Mouse (Mus musculus): ENCODE measurements around the gene Naa20. TPM values are rescaled to one million over a fixed set of nuclear protein-coding genes. Genes with fewer than 3 reads are reported as not detected.

Naa20 gene
- polyA plus RNA-seq (2015; fragmentation: Nextera tagmentation; extraction: Ambion mirVana) = 137 TPM in 2 replicates

GRCm38 (mm10) chr2:145901861-145902260, at the start of gene Naa20:
TSS of gene Naa20 (plus strand) at chr2:145902099.
- Histone ChIP-seq H3K9me3 (ENCODE audit: control insufficient read depth, low read length) (no peaks in the 10 kb centered on the region), H3K4me3 (ENCODE audit: low read length) (peak within 1 kb of the TSS; percentile 95), H3K27me3 (replicated peaks; ENCODE audit: control insufficient read depth, insufficient read depth, low read length) (no peaks in the 10 kb centered on the region), H3K27ac (ENCODE audit: low read length) (no peak within 1 kb of the TSS), H3K4me2 (ENCODE audit: low read depth, low read length) (peak within 1 kb of the TSS; percentile 35), H3K36me3 (ENCODE audit: control insufficient read depth, insufficient read depth, low read length) (no peaks in the 10 kb centered on the region), H3K4me1 (ENCODE audit: control insufficient read depth, insufficient read depth, low read length) (peaks cover 15% of the 10 kb centered on the region), H3K9ac (ENCODE audit: low read depth, low read length) (no peak within 1 kb of the TSS)
- WGBS = 85% methylated on average over 6 of the region's 6 CpGs
- no peak for ATAC-seq

GRCm38 (mm10) chr2:145855831-145856230, 46.1 kb upstream of the Naa20 start:
- no peak overlapping the region for H3K9ac ChIP-seq (ENCODE audit: low read depth, low read length)
- ATAC-seq = no peak
- H3K4me2 ChIP-seq (ENCODE audit: low read depth, low read length) = no peak overlapping the region
- H3K36me3 ChIP-seq (ENCODE audit: control insufficient read depth, insufficient read depth, low read length) = no peaks in the 10 kb centered on the region
- H3K27ac ChIP-seq (ENCODE audit: low read length) = no peak overlapping the region; the same call in 1 of the 2 replicates
- 78% methylated on average over 9 of the region's 9 CpGs for WGBS
- H3K4me1 ChIP-seq (ENCODE audit: control insufficient read depth, insufficient read depth, low read length) = peaks cover 29% of the 10 kb centered on the region
- no peaks in the 10 kb centered on the region for H3K27me3 ChIP-seq (replicated peaks; ENCODE audit: control insufficient read depth, insufficient read depth, low read length)
- H3K4me3 ChIP-seq (ENCODE audit: low read length) = no peak overlapping the region
- no peaks in the 10 kb centered on the region for H3K9me3 ChIP-seq (ENCODE audit: control insufficient read depth, low read length)

- Histone ChIP-seq H3K9me3 (ENCODE audit: control insufficient read depth, low read length) (no peaks in the 10 kb centered on the region), H3K36me3 (ENCODE audit: control insufficient read depth, insufficient read depth, low read length) (no peaks in the 10 kb centered on the region), H3K27me3 (replicated peaks; ENCODE audit: control insufficient read depth, insufficient read depth, low read length) (no peaks in the 10 kb centered on the region), H3K4me1 (ENCODE audit: control insufficient read depth, insufficient read depth, low read length) (peaks cover 36% of the 10 kb centered on the region), H3K4me3 (ENCODE audit: low read length) (no peak overlapping the region), H3K27ac (ENCODE audit: low read length) (no peak overlapping the region), H3K4me2 (ENCODE audit: low read depth, low read length) (no peak overlapping the region), H3K9ac (ENCODE audit: low read depth, low read length) (no peak overlapping the region)
- 62% methylated on average over 8 of the region's 8 CpGs for WGBS
- no peak for ATAC-seq
Measured at GRCm38 (mm10) chr2:145857864-145858263, 44.0 kb upstream of the Naa20 start.

GRCm38 (mm10) chr2:145859442-145859931, 42.4 kb upstream of the Naa20 start:
- ATAC-seq = peak; percentile 43
- Histone ChIP-seq H3K9ac (ENCODE audit: low read depth, low read length) (peak overlapping the region; percentile 73), H3K4me2 (ENCODE audit: low read depth, low read length) (peak overlapping the region; percentile 70), H3K9me3 (ENCODE audit: control insufficient read depth, low read length) (no peaks in the 10 kb centered on the region), H3K36me3 (ENCODE audit: control insufficient read depth, insufficient read depth, low read length) (no peaks in the 10 kb centered on the region), H3K4me3 (ENCODE audit: low read length) (no peak overlapping the region), H3K4me1 (ENCODE audit: control insufficient read depth, insufficient read depth, low read length) (peaks cover 39% of the 10 kb centered on the region), H3K27me3 (replicated peaks; ENCODE audit: control insufficient read depth, insufficient read depth, low read length) (no peaks in the 10 kb centered on the region), H3K27ac (ENCODE audit: low read length) (peak overlapping the region; percentile 97)
- WGBS = 25% methylated on average over 7 of the region's 7 CpGs

- Histone ChIP-seq H3K9ac (ENCODE audit: low read depth, low read length) (peak overlapping the region; percentile 73), H3K4me3 (ENCODE audit: low read length) (peak overlapping the region; percentile 50), H3K36me3 (ENCODE audit: control insufficient read depth, insufficient read depth, low read length) (no peaks in the 10 kb centered on the region), H3K27me3 (replicated peaks; ENCODE audit: control insufficient read depth, insufficient read depth, low read length) (no peaks in the 10 kb centered on the region), H3K9me3 (ENCODE audit: control insufficient read depth, low read length) (no peaks in the 10 kb centered on the region), H3K4me1 (ENCODE audit: control insufficient read depth, insufficient read depth, low read length) (peaks cover 39% of the 10 kb centered on the region), H3K4me2 (ENCODE audit: low read depth, low read length) (peak overlapping the region; percentile 70), H3K27ac (ENCODE audit: low read length) (peak overlapping the region; percentile 97)
- 11% methylated on average over 40 of the region's 40 CpGs for WGBS
- ATAC-seq = peak; percentile 83
Measured at GRCm38 (mm10) chr2:145859932-145860801, 41.7 kb upstream of the Naa20 start.

GRCm38 (mm10) chr2:145861193-145862123, 40.4 kb upstream of the Naa20 start:
- Histone ChIP-seq H3K4me1 (ENCODE audit: control insufficient read depth, insufficient read depth, low read length) (peaks cover 39% of the 10 kb centered on the region), H3K4me3 (ENCODE audit: low read length) (peak overlapping the region; percentile 50), H3K9ac (ENCODE audit: low read depth, low read length) (peak overlapping the region; percentile 73), H3K36me3 (ENCODE audit: control insufficient read depth, insufficient read depth, low read length) (0 out of 2 replicates have a peak, but pooled peaks cover 2% of the 10 kb centered on the region), H3K27me3 (replicated peaks; ENCODE audit: control insufficient read depth, insufficient read depth, low read length) (no peaks in the 10 kb centered on the region), H3K9me3 (ENCODE audit: control insufficient read depth, low read length) (0 out of 2 replicates have a peak, but pooled peaks cover under 1% of the 10 kb centered on the region), H3K27ac (ENCODE audit: low read length) (peak overlapping the region; percentile 97), H3K4me2 (ENCODE audit: low read depth, low read length) (peak overlapping the region; percentile 70)
- WGBS = 46% methylated on average over 8 of the region's 8 CpGs
- ATAC-seq = no peak

GRCm38 (mm10) chr2:145862206-145862817, 39.6 kb upstream of the Naa20 start:
- peak overlapping the region; percentile 50 for H3K4me3 ChIP-seq (ENCODE audit: low read length)
- H3K4me2 ChIP-seq (ENCODE audit: low read depth, low read length) = peak overlapping the region; percentile 70
- ATAC-seq = peak; percentile 32
- peaks cover 39% of the 10 kb centered on the region for H3K4me1 ChIP-seq (ENCODE audit: control insufficient read depth, insufficient read depth, low read length)
- 26% methylated on average over 10 of the region's 10 CpGs for WGBS
- H3K27me3 ChIP-seq (replicated peaks; ENCODE audit: control insufficient read depth, insufficient read depth, low read length) = no peaks in the 10 kb centered on the region
- H3K27ac ChIP-seq (ENCODE audit: low read length) = peak overlapping the region; percentile 87
- peaks cover 9% of the 10 kb centered on the region for H3K36me3 ChIP-seq (ENCODE audit: control insufficient read depth, insufficient read depth, low read length)
- peaks cover 6% of the 10 kb centered on the region; the same call in 1 of the 2 replicates for H3K9me3 ChIP-seq (ENCODE audit: control insufficient read depth, low read length)
- peak overlapping the region; percentile 73 for H3K9ac ChIP-seq (ENCODE audit: low read depth, low read length)

GRCm38 (mm10) chr2:145865344-145865743, 36.6 kb upstream of the Naa20 start:
- H3K4me3 ChIP-seq (ENCODE audit: low read length) = no peak overlapping the region
- peaks cover 21% of the 10 kb centered on the region for H3K4me1 ChIP-seq (ENCODE audit: control insufficient read depth, insufficient read depth, low read length)
- ATAC-seq = no peak

More at GRCm38 (mm10) chr2:145865344-145865743, 36.6 kb upstream of the Naa20 start:
- H3K36me3 ChIP-seq (ENCODE audit: control insufficient read depth, insufficient read depth, low read length) = peaks cover 11% of the 10 kb centered on the region
- no peak overlapping the region for H3K4me2 ChIP-seq (ENCODE audit: low read depth, low read length)
- WGBS = 91% methylated on average over 3 of the region's 3 CpGs
- H3K9me3 ChIP-seq (ENCODE audit: control insufficient read depth, low read length) = peaks cover 6% of the 10 kb centered on the region; the same call in 1 of the 2 replicates
- no peaks in the 10 kb centered on the region for H3K27me3 ChIP-seq (replicated peaks; ENCODE audit: control insufficient read depth, insufficient read depth, low read length)
- H3K9ac ChIP-seq (ENCODE audit: low read depth, low read length) = no peak overlapping the region
- no peak overlapping the region for H3K27ac ChIP-seq (ENCODE audit: low read length)
